Comparison of ENCODE assay signal across 14 mouse cellular contexts in genomic region chr3:144147244-144147643, GRCm38 (mm10).
"Had no signal": no experiment of that assay in that cellular context is flagged by ENCODE, and none has a peak within 500 bp of the region (broad histone marks: within the 10 kb centered on the region; RNA-seq: fewer than 3 reads in every experiment).

No protein-coding gene starts in this region.

- DNase-seq: kidney, adult 2 months; kidney, postnatal 25 days; layer of hippocampus, adult 9-11 months; liver, embryonic 13.5 days; lung, adult 2 months; lung, postnatal 14 days; lung, postnatal 4 days; retina, postnatal 1 day; thymus, postnatal 25 days had no signal

- ATAC-seq: midbrain, embryonic 15.5 days had no signal

- H3K4me3 ChIP-seq: layer of hippocampus, adult 2 months; liver, embryonic 13.5 days; midbrain, embryonic 12.5 days; midbrain, embryonic 15.5 days; neural tube, embryonic 13.5 days had no signal

- H3K27ac ChIP-seq: kidney, postnatal 0 days; layer of hippocampus, adult 2 months; liver, embryonic 13.5 days; midbrain, embryonic 12.5 days; midbrain, embryonic 15.5 days; neural tube, embryonic 13.5 days had no signal
